Mouse (Mus musculus) kidney, postnatal 10 days (tissue): ENCODE data around the gene Lamp1.

Experiments used
- DNase-seq: peaks from one replicate; pipeline ENCODE4 v3.0.0; 2021; ENCODE audit warnings: mixed read lengths

Lamp1 gene

DNA sequence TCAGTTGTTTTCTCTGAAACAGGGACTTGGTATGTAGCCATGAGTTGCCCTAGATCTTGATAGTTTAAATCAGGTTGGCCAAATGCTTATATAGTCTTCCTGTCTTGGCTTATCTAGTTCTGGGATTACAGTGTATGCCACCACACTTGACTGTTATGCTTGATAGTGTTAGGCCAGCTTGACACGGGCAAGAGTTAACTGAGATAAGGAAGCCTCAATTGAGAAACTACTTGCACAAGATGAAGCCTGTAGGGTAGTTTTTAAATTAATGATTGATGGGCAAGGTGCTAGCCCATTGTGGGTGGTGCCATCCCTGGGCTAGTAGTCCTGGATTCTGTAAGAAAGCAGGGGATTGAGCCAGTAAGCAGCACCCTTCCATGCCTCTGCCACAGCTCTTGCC lies 4.6 kb downstream of the Lamp1 start:
- DNase-seq, result no peak

DNA sequence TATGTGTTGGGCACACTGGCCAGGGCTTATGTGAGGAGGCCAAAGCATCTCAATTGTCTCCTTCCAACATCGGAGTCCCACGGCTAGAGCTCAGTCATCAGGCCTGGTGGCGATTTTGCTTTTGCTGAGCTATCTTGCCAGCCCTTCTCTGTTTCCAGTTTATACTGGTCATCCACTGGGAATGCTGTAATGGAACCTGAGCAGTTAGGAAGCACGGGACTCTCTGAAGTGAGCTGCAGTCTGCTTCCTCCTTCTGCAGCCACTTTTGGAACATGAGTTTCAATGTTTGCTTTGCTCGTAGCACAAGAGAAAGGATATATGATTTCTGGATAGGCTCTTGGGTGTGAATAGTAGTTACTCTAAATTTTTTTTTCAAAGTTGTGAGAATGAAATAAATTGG lies 5.4 kb downstream of the Lamp1 start:
- no peak for DNase-seq

DNA sequence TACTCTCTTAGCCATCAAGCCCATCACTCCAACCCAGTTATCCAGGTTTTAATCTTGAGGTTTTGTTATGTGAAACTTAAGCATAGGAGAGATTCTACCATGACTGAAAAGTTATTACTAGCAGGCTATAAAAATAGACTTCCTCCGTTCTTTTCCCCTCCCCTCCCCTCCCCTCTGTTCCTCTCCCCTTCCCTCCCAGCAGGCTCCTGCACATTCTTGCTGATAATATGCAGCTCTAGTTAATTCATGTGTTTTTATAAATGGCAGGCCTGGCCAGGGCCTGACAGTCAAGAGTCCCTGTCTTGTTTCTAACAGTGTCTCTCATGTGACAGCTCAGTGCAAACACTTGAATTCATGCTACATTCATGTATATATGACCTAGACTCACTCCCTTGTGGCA lies 11.5 kb downstream of the Lamp1 start:
- DNase-seq, result no peak

DNA sequence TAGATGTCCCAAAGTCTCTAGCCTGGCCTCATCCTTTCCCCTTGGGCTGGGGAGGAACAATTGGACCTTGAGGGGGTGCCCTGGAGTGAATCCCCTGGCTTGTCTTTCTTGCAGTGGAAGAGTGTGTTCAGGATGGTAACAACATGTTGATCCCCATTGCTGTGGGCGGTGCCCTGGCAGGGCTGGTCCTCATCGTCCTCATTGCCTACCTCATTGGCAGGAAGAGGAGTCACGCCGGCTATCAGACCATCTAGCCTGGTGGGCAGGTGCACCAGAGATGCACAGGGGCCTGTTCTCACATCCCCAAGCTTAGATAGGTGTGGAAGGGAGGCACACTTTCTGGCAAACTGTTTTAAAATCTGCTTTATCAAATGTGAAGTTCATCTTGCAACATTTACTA lies 15.3 kb downstream of the Lamp1 start:
- no peak for DNase-seq

DNA sequence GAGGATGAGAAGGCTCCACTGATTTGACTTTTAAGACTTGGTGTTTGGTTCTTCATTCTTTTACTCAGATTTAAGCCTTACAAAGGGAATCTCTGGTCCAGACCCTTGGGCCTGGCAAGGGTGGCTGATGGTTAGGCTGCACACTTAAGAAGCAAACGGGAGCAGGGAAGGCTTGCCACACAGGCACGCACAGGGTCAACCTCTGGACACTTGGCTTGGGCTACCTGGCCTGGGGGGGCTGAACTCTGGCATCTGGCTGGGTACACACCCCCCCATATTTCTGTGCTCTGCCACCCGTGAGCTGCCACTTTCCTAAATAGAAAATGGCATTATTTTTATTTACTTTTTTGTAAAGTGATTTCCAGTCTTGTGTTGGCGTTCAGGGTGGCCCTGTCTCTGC lies 15.8 kb downstream of the Lamp1 start:
- DNase-seq, result no peak

DNA sequence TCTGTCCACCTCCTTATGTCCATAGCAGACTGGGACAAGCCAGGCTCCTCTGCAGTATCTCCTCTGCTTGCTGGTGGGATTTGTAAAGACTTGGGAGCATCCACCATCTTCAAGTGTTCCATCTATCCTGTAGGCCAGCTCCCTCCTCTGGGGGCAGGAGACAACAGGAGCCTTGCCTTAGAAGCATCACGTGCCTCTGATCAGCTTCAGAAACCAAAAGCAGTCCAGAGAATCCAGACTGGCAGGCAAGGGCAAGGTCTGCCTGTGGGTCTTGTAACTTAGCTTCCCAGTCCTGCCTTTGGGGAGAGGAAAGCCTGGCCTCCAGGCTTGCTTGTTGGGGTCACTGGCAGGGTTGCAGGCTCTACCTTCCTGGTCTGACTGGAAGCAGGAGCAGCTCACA lies 16.7 kb downstream of the Lamp1 start:
- DNase-seq, result no peak

DNA sequence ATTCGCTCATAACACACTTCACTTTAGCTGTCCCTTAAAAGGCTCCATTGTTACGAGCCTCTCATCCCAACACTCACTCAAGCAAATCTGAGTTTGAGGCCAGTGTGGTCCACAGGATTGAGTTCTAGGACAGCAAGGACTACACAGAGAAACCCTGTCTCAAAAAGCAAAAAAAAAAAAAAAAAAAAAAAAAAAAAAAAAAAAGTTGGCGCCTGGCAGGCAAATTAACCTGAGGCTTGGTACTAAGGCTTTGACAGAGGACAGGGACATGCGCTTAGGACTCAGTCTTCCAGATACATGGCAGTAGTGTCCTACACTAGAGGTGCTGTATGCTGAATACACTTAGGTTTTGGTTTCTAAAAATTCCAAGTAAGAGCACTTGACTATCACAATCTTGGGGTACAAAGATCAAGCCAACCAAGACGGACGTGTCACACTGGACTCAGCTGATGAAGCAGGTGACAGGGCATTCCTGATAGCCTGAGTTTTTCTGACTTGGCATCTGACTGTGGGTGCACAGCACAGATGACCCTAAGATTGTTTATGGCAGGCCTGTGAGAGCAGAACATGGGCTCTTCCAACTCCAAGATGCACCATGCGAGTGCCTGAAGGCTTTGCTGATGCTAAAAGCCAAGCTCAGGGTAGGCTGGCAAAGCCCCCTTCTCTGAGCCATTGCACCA lies 18.4 kb downstream of the Lamp1 start:
- DNase-seq, result no peak

DNA sequence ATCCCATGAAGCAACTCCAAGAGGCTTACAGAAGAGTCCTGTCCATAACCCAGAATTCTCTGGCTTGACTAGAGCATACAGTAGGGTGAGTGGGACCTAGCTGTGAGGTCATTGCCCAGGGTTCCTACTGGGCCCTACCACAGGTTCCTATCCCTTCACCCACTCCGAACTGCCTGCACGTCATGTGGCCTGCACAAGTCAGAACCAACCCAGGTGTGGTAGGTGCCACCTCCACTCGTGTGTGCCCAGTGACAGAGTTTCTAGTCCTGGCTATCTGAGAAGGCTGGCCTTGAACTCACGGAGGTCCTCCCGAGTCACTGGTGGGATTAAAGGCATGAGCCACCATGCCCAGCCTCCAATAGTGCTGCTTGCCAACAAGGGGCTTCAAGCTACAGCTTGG lies 19.2 kb downstream of the Lamp1 start:
- DNase-seq, result no peak

DNA sequence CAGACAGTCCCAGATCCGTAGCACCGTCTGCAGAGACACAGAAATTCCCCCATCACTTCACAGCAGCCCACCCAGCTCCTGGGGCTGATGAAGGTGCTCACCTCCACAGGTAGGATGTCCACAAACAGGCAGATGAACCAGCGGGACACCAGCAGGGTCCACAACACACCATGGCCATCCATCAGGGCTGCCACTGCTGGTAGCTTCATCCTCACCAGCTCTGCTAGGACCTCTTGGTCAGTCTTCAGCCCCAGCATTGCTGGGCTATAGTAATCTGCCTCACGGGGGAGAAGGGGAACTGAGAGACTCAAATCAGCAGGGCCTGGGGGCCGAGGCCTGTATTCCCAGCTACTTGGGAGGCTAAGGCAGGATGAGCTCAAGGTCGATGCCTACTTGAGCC lies 20.5 kb downstream of the Lamp1 start:
- no peak for DNase-seq

DNA sequence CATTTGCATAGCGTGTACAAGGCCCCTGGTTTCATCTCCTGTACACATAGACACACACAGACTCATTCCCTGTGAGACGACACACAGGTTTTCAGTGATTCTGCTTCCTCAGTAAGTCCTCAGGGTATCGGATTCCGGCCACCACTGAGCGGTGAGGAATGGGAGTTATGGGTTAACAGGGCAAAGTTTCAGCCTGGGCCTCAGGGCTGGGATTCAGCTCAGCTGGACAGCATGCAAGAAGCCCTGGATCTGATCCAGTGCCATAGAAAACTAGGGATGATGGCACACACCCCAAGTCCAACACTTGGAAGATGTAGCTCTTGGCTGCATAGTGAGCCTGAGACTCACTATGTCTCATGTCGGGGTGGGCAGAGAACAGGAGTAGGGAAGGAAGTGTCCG lies 21.0 kb downstream of the Lamp1 start:
- no peak for DNase-seq

DNA sequence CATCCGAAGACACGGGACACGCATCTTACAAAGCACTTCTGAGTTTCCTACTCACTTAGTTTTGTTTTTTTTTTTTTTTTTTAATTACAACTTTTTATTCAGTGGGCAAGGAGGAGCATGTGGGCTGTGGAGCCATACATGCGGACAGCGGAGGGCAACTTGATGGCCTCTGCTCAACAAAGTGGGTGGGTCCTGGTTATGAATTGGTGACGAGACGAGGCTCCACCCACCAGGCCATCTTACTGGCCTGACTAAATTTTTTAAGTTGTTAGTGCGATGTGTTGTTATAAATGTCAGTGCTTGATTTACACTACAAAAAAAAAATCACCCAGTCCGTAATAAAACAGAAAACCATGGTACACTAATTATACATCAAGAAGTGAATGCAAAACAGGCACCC lies 21.4 kb downstream of the Lamp1 start:
- DNase-seq, result no peak

DNA sequence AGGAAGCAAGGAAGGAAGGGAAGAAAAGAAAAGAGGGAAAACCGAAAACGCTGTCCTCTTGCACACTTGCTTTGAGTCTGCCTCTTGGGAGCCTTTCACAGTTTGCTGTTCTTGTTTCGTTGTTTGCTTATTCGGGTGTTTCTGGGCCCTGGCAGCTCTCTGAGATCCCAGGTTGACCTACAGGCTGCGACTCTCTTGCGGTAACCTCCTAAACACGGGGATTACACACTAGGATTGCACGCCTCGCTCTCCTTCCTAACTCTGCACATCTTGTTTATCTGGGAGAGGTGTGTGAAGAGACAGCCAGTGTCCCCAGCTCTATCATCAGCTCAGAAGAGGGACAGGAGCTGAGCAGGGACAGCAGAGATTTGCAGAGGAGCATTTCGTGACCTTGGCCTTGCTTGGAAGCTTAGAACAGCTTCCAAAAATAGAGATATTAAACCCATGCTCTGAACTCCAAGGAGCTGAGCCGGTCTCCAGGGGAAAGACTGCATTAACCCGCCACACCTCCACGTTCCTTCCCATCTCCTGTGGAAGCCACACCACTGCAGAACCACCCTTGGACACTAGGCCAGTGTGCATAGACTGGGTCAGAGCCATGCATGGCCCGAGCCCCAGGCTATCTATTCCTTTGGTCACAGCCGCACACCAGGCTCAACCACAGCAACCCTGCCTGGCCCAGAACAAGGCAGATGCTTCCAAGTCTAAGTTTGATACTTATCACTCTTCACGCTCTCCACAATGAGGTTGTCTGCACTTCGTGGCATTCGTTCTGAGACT lies 22.1 kb downstream of the Lamp1 start:
- DNase-seq, result no peak

DNA sequence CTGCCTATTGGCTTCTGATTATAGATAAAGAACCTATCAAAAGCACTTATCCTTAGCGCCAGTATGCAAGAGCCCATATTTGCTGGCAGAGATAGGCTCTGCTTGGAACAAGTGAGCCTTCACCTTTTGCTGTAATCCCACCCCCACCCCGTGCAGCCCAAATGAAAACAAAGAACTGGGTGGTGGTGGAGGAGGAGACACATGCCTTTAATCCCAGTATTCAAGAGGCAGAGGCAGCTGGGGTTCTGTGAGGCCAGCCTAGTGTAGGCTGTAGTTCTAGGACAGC lies 22.7 kb downstream of the Lamp1 start:
- DNase-seq, result no peak

DNA sequence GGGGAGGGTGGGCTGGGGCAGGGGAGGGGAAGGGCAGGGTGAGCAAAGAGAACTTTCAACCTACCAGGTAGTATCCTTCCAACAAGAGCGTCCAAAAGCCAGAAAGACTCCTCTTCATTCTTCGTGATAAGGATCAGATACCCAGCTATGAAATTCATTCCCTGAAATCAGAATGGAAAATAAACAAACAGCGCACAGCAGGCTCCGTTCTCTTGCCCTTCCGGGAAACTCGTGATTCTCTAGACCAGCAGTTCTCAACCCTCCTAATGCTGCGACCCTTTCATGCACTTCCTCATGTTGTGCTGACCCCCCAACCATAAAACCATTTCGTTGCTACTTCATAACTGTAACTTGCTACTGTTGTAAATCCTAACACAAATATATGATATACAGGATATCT lies 27.9 kb downstream of the Lamp1 start:
- DNase-seq, result no peak

DNA sequence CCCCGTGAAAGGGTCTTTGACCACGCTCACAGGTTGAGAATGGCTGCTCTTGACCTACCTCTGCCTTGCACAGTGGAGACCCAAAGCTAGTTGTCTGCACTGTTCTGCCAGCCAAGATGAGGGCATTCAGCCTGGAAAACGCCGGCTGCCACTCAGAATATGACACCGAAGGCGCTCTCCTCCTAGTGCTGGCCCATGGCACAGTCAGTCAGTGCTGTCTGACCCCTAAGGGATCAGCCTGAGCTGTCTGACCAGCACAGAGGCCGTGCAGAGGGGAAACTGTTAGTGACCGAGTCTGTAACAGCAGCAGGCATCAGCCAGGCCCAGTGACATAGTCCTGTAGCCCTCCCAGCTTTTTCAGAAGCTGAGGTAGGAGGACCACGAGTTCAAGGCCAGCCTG lies 28.3 kb downstream of the Lamp1 start:
- no peak for DNase-seq

DNA sequence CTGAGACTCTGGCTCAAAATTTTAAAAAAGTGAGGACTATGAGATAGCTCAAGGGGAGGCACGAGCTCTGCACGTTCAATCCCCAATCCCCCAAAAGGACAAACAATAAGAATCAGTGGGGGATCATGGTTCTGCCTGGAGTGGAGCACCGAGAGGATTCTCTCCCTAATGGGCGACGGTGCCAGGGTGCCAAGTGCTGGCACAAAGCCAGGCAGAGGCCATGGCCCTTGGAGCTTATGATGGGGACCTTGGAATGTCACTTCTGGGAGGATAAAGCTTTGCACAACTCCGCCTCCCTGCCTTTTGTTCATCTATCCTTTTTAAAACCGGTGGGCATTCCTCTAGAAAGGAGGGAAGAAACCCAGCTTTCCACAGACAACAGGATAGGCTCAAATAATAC lies 28.7 kb downstream of the Lamp1 start:
- no peak for DNase-seq

DNA sequence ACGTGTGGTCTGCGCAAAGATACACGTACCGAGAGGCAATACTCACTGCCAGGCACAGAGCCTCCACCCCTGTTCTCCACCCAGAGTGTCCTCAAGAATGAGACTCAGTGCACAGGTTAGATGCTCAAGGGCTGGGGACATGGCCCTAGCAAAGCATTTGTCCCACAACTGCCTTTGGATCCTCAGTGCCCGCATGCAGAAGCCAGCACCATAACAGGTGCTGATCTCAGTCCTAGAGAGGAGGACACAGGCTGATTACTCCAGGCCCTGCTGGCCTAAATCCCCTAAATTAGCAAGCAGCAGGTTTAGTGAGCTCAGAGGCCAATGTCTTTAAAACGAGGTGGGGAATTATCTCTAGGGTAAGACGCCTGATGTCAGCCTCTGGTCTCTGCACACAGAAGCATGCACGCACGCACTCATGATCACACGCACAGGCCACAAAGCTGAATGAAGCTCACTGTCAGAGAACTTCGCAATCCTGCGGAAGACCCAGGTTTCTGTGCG lies 29.1 kb downstream of the Lamp1 start:
- DNase-seq, result no peak

DNA sequence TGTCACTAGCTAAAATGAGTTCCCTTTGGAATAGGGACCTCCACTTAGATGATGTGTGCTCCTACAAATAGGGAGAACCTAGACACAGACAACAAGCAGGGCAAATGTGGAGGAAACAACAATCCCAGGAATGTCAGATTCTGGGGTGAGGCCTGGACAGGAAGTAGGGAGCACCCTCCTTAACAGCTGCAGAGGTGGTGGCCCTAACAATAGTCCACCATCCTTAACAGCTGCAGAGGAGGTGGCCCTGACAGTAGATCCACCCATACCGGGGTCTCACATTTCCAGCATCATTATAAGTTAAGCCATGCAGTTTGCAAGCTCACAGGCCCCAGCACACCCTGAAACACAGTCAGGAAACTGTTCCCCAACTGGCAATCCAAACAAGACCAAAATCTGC lies 29.9 kb downstream of the Lamp1 start:
- no peak for DNase-seq

DNA sequence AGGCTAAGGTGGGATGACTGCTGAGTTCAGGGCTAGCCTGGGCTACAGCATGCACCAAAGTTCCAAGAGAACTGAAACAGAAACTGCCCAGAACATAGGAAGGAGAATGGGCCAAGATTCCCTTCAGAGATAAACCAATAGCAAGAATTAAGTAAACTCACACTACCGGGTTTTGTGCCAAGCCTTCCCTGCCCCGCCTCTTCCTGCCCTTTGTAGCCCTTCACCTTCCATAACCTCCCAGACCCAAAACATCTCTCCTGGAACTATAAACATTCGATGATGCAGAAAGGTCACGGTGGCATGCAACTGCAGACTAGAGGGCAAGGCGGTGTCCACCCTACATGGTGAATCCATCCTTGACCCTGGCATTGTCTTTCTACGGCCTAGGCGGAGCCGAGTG lies 31.3 kb downstream of the Lamp1 start:
- no peak for DNase-seq

DNA sequence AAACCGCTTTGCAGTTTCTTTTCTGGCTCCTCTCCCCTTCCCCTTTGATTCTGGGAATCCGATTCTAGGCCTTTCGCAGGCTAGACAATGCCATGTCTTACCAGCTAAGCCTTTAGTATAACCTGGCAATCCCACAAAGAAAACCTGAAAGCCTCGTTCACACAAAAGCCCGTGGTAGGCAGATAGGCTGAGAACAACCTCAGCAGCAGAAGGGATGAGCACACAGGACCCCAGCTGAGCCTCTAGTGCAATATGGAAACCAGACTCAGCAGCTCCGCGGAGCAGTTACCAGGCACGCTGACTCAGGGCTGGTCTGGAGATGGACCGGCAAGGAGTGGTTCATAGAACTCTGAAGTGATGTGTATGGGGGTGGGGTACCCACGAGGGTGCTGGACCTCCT lies 35.9 kb downstream of the Lamp1 start:
- no peak for DNase-seq

DNA sequence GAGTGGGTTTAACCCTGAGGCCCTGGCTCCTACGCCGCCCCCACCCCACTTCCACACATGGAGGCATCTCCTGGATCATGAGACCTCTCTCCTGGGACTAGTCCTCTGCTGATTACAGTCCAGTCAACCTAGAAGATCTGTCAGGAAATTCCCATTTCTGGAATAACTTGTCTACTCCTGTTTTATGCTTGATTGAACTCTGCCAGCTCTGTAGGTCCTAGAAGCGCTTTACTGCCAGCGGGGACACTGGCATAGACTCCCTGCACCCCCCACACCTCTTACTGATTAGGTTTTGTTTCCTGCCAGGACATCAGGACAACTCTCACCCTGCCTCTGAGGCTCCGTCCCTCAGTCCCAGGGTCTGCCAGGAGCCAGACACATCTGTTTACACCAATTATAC lies 38.5 kb downstream of the Lamp1 start:
- no peak for DNase-seq

DNA sequence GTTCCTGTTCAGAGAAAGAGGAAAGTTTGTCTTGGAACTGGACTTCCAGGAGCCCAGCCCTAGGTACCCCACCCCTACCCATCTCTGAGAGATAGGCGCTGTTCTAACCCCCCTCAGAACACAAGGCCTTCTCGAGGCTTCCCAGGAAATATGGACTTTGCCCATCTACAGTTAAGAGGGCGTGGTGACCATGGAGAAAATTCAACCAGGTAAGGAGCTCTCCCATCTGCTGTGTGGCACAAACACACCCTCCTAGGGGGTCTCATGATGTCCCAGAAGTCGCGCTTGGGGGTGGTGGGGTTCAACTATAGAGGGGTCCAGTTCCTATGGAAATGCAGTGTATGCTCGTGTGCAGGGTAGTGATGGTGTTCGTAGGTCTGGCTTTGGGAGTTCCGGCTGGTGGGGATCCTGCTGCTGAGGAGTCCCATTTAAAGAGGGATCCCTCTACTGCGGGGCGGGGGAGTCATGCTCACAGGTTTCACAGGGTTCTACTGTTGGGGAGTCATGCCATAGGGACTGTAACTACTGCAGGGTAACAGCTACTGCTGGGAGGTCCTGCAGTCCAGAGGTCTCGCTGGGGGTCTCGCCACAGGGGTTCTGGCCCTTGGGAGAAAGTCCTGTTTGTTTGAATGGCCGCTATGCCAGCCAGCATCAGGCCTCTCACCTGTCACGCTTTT lies 40.6 kb downstream of the Lamp1 start:
- no peak for DNase-seq

DNA sequence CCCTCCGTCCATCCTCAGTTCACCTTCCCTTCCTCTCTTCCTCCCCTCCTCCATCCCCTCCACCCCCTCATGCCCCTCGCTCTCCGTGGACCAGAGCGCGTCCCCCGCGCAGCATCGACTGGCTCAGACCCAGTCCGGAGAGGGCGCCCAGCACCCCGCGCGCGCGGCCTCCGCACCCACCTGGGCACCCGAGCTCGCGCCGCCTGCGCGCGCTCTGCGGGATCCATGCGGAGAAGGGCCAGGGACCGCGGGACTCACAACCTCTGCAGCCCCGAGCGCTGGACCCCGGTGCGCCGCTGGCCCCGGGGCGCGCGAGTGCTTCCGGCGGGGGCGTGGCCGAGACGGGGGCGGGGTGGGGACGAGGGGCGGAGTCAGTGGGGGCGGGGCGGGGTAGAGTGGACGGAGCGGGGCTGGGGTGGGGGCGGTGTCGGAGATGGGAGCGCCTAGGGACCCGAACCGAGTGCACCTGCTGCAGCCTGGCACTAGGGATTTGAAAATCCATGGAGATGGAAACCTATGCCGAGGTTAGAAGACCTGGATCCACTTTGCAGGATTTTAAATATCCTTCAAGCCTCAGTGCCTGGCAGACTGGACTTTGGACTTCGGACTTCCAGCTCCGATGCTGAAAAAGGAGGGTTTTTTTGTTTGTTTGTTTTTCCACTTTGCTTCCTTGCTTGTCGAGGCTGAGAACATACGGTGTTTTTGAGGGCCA lies 41.5 kb downstream of the Lamp1 start, which contains the start of gene Grtp1:
Grtp1 (minus strand) TSS at position 320 of the 712 bp plus-strand sequence.
- peak; percentile 84 for DNase-seq

DNA sequence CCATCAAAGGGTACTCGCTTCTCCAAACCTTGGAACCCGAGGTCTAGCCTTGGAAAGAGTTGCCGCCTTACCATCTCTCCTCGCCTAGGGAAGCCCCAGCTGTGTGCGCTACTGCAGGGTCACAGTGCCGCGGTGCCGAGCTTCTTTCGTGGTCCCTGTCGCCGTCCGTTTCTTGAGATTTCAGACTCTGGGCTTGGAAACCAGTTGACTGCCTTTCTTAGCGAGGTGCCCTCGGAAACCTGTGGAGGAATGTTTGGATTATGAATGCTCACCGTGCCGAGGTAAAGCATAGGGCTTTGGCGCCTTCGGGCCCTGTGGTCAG lies 42.0 kb downstream of the Lamp1 start:
- no peak for DNase-seq
